Mouse (Mus musculus): Measurements from ENCODE around the gene Epas1.

Epas1 gene

DNA sequence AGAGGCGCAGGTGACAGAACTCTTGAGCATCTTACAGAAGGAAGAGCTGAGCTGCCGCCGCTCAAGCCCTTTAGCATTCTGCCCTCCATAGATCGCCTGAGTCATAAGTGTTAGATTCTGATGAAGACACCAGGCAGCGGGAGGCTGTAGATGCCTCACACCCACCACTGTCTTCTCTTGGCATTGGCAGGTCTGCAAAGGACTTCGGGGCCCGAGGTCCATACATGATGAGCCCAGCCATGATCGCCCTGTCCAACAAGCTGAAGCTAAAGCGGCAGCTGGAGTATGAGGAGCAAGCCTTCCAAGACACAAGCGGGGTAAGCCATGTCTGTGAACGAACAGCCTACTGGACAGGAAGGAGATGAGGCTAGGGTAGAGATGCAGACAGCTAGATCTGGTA is 75.0 kb downstream of the Epas1 start:
- DNase-seq (ENCODE audit: low read depth) = no peak

DNA sequence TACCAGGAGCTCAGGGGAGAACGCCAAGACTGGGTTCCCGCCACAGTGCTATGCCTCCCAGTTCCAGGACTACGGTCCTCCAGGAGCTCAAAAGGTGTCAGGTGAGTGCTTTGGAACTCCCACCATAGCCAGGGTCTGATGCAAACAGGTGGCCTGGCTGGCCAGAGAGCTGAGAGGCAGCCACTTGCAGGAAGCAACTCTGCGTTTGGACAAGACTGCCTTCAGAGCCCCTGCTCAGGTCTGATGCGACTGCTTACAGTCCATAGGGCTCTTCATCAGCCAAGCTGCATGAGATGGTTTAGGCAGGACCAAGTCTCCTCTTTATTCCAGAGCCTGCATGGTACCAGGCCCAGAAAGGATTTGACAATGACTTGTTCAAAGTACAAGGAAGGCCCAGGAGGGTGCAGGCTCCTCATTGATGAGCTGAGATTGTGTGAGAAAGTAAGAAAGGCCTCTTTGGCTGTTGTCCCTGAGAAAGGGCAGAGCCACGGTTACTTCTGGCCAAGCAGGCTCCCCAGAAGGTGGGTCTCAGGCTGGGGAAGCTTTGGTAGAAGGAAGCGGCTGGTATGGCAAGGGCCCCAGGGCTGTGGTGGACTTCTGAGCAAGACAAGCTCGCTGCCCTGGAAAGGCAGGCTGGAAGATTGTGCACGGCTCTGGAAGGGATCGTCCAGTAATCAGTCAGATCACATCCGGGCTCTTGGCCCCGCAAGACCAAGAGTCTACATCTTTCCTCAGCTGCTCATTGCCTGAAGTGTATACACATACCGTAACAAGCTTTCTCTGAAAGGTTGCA is 76.1 kb downstream of the Epas1 start:
- DNase-seq (ENCODE audit: low read depth) = no peak

DNA sequence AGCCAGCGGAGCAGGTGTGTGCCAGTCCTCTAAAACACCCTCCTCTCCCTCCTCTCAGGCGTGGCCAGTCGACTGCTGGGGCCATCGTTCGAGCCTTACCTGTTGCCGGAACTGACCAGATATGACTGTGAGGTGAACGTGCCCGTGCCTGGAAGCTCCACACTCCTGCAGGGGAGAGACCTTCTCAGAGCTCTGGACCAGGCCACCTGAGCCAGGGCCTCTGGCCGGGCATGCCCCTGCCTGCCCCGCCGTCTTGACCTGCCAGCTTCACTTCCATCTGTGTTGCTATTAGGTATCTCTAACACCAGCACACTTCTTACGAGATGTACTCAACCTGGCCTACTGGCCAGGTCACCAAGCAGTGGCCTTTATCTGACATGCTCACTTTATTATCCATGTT is 77.4 kb downstream of the Epas1 start:
- no peak for DNase-seq (ENCODE audit: low read depth)

DNA sequence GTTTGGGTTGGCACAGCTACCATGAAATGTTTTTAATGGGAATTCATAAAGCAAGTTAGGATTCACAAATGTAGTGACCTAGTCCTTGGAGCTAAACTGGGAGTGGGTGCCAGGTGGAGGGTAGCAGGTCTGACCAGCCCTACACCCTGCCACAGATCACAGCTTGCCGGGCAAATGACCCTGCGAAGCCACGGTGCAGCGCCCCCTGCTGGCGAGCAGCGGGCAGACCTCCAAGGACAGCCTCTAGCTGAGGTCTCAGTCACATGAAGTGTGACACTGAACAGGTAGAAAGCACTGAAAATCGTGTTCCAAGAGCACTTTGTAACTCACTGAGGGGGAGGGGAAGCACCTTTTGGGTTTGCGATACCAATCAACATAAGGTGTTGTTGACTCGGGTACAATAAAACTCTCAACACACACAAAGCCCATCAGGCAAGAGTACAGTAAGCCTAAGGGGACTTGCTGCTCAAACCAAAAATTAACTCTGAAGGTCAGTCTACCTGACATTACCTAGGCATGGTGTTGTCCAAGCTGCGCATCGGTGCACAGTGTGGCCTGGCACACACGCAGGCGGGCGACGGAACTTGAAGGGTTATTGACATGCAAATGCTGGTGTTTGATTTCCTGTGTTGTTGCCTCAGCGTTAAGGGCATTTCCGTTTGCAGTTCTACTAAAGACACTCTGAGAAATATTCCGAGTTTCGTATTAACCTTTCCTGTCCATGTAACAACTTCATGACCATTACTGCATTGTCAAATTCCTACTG is 79.2 kb downstream of the Epas1 start:
- no peak for DNase-seq (ENCODE audit: low read depth)

DNA sequence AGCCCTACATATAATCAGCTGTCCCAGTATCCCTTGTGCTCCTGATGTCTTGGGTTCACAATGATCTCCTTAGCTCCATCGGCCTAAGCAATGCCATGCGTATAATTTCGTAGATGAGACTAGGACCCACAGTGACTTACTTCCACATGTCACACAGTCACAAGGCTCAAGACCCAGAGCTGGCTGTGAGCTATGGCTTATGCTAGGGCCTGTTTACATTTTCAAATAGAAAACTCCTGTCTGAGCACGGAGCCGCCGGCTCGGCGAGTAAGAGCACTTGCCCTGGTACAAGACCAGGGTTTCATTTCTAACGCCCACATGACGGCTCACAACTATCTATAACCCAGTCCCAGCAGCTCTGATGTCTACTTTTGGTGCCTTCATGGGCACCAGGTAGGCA is 80.4 kb downstream of the Epas1 start:
- no peak for DNase-seq (ENCODE audit: low read depth)

DNA sequence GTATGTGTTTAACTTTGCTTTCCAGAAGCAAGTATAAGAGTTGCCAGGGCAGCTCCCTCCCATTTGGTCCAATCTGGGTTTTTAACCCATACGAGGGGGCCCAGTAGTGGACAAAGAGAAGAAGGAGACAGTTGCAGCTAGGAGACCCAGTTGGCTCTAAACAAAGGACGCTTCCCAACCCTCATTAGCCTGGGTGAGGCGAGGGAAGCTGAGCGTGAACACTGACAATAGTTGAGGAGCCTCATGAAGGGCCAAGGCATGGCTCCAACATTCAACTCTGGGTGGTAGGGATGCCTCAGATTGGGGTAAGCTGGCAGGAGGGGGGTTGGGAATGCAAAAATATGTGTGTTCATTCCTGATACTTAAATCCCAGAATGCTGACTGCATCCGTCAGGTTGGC is 85.8 kb downstream of the Epas1 start:
- DNase-seq (ENCODE audit: low read depth) = no peak

DNA sequence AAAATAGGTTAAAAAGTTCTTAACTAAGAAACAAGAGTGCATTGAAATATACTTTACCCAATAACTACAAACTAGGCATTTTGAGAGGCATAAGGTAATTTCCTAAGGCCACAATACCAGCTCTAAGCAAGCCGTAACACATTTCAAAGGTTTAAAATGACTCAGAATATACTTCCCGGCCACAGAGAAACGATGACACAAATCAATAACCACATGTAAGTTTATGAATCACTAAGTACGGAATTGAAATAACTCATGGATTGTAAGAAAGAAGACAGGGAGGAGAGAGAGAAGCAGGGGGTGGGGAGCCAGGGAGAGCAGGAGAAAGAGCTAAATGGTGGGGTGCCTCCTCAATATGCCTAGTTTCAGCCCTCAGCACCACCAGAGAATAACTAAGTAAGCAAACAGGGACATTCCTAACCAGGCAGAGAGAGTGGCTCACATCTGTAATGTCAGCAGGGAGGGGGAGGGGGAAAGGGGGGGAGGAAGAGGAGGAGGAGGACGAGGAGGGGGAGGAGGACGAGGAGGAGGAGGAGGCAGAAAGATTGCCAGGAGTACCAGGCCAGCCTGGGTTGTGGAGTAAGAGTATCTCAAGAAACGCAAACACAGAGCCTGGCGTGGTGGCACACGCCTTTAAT is 97.3 kb downstream of the Epas1 start:
- DNase-seq (ENCODE audit: low read depth) = no peak

DNA sequence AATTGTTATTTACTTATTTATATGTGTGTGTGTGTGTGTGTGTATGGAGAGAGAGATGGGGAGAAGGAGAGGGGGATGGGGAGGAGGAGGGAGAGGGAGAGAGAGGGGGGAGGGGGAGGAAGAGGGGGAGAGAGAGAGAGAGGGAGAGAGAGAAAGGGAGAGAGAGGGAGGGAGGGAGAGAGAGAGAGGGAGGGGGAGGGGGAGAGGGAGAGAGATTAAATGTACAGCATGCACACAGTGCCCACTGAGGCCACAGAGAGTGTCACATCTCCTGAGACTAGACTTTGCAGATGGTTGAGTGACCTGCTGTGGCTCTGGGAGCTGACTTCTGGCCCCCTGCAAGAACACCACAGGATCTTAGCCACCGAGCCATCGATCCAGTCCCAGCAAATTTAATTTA is 98.3 kb downstream of the Epas1 start:
- no peak for DNase-seq (ENCODE audit: low read depth)

DNA sequence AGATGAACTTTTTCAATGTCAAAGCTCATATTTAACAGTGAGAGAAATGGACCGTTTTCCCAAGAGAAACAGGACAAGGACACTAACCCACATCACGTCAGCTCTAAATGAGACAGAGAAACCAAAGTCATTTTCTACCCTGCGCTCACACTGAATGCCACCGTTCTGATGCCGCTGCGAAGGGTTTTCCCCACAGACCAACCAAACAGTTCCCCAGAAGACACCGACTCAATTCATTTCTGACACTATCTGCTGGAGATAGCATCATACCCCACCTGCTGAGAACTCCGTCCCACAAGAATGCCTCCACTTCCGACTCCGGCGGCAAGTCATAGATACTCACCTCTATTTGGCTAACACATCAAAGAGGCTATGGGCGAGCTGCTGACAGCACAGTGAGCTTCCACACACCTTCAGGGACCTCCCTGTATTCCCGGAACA is 99.1 kb downstream of the Epas1 start:
- no peak for DNase-seq (ENCODE audit: low read depth)

DNA sequence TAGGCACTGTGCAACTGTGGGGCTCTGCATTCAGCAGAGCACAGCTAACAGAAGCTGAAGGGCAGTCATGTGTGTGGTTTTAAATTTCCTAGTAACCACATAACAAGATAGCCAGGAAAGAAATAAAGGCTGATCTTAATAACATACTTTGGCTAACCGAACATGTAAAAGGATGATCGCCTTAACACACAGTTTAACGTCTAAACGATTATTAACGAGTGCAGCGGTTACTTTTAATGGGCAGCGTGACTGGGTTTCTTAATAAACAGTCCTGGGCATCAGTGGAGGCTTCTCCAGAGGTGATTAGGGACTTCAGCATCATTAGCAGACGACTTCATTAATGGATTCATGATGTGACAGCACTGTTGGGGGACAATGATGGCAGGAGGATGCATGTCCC is 117.1 kb downstream of the Epas1 start:
- no peak for DNase-seq (ENCODE audit: low read depth)

DNA sequence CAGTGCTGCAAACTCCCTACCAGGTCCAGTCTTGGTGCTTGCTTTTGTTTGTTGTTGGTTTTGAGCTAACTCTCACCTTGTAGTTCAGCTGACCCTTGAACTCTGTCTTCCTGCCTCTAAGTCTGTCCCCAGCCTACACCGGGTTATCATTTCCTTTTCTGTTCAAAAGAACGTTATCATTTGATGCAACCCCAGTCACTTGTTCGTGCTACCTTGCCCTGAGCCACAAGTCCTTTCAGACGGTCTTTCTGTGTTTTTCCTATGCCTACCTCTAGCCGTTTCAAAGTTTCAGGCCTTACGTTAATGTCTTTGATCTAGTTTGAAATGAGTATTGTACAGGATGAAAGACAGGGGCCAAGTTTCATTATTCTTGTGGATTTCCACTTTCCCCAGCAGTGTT is 119.1 kb downstream of the Epas1 start:
- no peak for DNase-seq (ENCODE audit: low read depth)

DNA sequence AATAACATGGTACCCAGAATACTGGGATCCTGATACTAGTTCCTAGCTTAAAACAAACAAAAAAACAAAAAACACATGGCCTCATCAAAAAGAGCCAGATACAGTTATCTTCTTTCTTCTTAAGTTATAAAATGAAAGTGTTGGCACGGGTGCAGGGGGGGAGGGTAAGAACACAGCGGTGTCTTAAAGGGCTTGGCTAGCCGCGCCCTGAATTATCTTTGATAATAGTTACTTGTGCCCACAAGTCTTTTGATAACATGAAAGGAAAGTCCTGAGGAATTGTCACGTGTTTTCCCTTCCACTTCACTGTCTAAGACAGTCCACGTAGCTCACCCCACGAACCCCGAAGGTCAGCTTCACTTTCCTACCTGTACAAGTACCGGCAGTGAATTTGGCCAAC is 123.4 kb downstream of the Epas1 start:
- no peak for DNase-seq (ENCODE audit: low read depth)

DNA sequence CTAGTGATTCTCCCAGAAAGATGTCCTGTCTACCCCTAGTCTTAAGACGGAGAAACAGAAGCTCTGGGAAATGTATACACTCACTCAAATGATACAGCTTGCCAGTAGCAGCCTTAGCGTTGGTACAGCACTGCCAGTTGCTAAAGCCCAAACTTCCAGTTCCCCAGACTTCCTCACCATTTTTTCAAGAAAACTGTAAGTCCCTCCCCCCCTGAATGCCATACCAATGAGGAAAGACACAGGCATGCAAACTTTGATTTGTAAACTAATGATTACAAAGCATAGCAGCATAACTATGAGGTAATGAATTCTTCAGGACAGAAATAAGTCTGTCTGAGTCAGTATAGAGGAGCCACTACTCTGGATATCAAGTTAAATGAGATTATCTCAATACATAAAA is 124.2 kb downstream of the Epas1 start:
- no peak for DNase-seq (ENCODE audit: low read depth)

DNA sequence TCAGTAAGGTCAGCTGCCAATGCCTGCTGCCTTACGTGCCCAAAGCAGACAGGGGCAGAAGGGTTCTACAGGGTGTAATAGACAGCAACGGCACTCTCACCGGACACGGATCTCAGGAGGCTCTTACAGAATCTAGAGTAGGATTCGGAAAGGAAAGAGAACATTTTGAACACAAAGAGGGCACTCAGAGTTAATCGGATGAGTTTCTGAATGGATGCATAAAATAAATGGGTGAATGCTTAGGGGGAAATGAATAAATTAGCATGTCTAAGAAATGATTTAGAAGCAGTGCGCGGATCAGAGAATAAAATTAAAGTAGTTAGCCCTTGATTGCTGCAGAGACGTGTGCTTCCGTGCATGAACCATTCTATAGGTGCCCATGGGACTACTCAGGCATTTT is 126.6 kb downstream of the Epas1 start:
- DNase-seq (ENCODE audit: low read depth) = no peak

DNA sequence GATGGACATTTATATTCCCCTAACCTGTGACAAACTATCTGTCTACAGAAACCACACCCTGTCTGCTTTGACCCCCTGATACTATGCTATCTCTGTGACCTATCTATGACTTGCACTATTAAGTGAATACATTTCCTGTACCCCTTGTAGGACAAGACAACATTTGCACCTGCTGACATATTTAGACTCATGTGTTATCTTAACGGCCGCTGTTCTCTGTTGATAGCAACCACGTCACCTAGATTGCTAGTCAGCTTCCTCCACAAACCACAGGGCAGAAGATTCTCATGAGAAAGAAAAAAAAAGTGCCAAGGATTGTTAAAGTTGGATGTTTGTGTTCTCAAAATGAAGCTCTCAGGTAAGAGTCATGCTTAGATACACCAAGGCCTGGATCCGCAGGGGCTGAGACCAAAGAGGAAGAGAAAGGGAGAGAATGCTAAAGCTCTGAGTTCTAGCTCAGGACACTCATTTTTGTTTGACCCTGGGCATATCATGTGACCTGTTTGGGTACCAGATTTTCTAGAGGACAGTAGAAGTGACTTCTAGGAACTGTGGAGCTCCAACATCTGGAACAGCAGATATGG is 127.1 kb downstream of the Epas1 start:
- no peak for DNase-seq (ENCODE audit: low read depth)
